Mouse (Mus musculus) midbrain, embryonic 15.5 days (tissue): ENCODE data around the gene Cdk14. TPM values are rescaled to one million over a fixed set of nuclear protein-coding genes. Genes with fewer than 3 reads are reported as not detected.
A peak's percentile ranks its signal among the peaks of the same experiment; 100 is the strongest.

Experiments used
- ATAC-seq: fragments of 200-750 bp; cut with Nextera tagmentation; replicated peaks from 2 replicates; pipeline ENCODE4 v1.8.0; 2017; ENCODE audit warnings: moderate TSS enrichment
- H3K27ac ChIP-seq: fragments of 300-500 bp; sonication (generic); 2 replicates; pipeline ENCODE4 v1.5.1; 2015; ENCODE audit warnings: mild to moderate bottlenecking, inconsistent platforms
- H3K27me3 ChIP-seq: fragments of 300-500 bp; sonication (generic); replicated peaks from 2 replicates; pipeline ENCODE4 v1.6.1; 2015; ENCODE audit warnings: inconsistent platforms
- H3K36me3 ChIP-seq: fragments of 300-500 bp; sonication (generic); replicated peaks from 2 replicates; pipeline ENCODE4 v1.6.1; 2015; ENCODE audit warnings: inconsistent platforms
- H3K4me1 ChIP-seq: fragments of 300-500 bp; sonication (generic); 2 replicates; pipeline ENCODE4 v1.6.1; 2015; ENCODE audit warnings: inconsistent platforms
- H3K4me2 ChIP-seq: fragments of 300-500 bp; sonication (generic); 2 replicates; pipeline ENCODE4 v1.6.1; 2015; ENCODE audit warnings: inconsistent platforms, mild to moderate bottlenecking, moderate library complexity
- H3K4me3 ChIP-seq: fragments of 300-500 bp; sonication (generic); 2 replicates; pipeline ENCODE4 v1.5.1; 2015; ENCODE audit warnings: mild to moderate bottlenecking, inconsistent platforms
- H3K9ac ChIP-seq: fragments of 300-500 bp; sonication (generic); 2 replicates; pipeline ENCODE4 v1.6.1; 2015; ENCODE audit warnings: mild to moderate bottlenecking, inconsistent platforms
- H3K9me3 ChIP-seq: fragments of 300-500 bp; sonication (generic); 2 replicates; pipeline ENCODE4 v1.6.1; 2016; ENCODE audit warnings: inconsistent platforms
- WGBS: fragments of 180-500 bp; shearing (Covaris S2); methylation state at CpG from one replicate; pipeline ENCODE4 v1.1.7; 2015; ENCODE audit warnings: mixed read lengths; 5-methylcytosine and 5-hydroxymethylcytosine counted together
- polyA plus RNA-seq: library from polyadenylated mRNA; unstranded; fragments of >200 nt; fragmentation: Nextera tagmentation; extraction: Ambion mirVana; gene quantifications from 2 replicates; pipeline ENCODE4 v1.2.1, GENCODE M21; 2015

Gene Cdk14
- polyA plus RNA-seq, 1 experiment from 2014 or later: 40.9 TPM

GRCm38 (mm10) chr5:5185987-5186742 is 233.9 kb downstream of the Cdk14 start:
- Histone ChIP-seq H3K36me3 (no peaks in the 10 kb centered on the region), H3K9ac (no peak overlapping the region), H3K9me3 (no peaks in the 10 kb centered on the region), H3K4me3 (no peak overlapping the region), H3K4me2 (no peak overlapping the region), H3K27ac (no peak overlapping the region), H3K4me1 (no peaks in the 10 kb centered on the region), H3K27me3 (no peaks in the 10 kb centered on the region)
- WGBS: 75% methylated on average over 3 of the region's 3 CpGs
- ATAC-seq: no peak

- Histone ChIP-seq H3K9me3 (no peaks in the 10 kb centered on the region), H3K4me1 (no peaks in the 10 kb centered on the region), H3K9ac (no peak overlapping the region), H3K27ac (no peak overlapping the region), H3K36me3 (no peaks in the 10 kb centered on the region), H3K4me3 (no peak overlapping the region), H3K4me2 (no peak overlapping the region), H3K27me3 (no peaks in the 10 kb centered on the region)
- ATAC-seq: no peak
Observed at GRCm38 (mm10) chr5:5185521-5185920, 234.6 kb downstream of the Cdk14 start.

GRCm38 (mm10) chr5:5180711-5181110 is 239.4 kb downstream of the Cdk14 start:
- Histone ChIP-seq H3K27me3 (no peaks in the 10 kb centered on the region), H3K9ac (no peak overlapping the region), H3K36me3 (no peaks in the 10 kb centered on the region), H3K27ac (no peak overlapping the region), H3K4me3 (no peak overlapping the region), H3K4me1 (no peaks in the 10 kb centered on the region), H3K4me2 (no peak overlapping the region), H3K9me3 (no peaks in the 10 kb centered on the region)
- ATAC-seq: 0 out of 2 replicates have a peak, but pooled peaks have one; percentile 24
- 84% methylated on average over 2 of the region's 2 CpGs for WGBS

- Histone ChIP-seq H3K4me2 (no peak overlapping the region), H3K9ac (no peak overlapping the region), H3K4me1 (no peaks in the 10 kb centered on the region), H3K36me3 (no peaks in the 10 kb centered on the region), H3K27me3 (no peaks in the 10 kb centered on the region), H3K9me3 (no peaks in the 10 kb centered on the region), H3K27ac (no peak overlapping the region), H3K4me3 (no peak overlapping the region)
- ATAC-seq: no peak
Observed at GRCm38 (mm10) chr5:5180311-5180710, 239.8 kb downstream of the Cdk14 start.

GRCm38 (mm10) chr5:5176052-5176451 is 244.1 kb downstream of the Cdk14 start:
- Histone ChIP-seq H3K9me3 (no peaks in the 10 kb centered on the region), H3K4me1 (no peaks in the 10 kb centered on the region), H3K27me3 (no peaks in the 10 kb centered on the region), H3K4me2 (no peak overlapping the region), H3K9ac (no peak overlapping the region), H3K36me3 (no peaks in the 10 kb centered on the region), H3K27ac (no peak overlapping the region), H3K4me3 (no peak overlapping the region)
- whole genome bisulfite sequencing: 68% methylated on average over 10 of the region's 10 CpGs
- no peak; the same call in 1 of the 2 replicates for ATAC-seq

- H3K27ac ChIP-seq: no peak overlapping the region
Observed at GRCm38 (mm10) chr5:5175611-5176010, 244.5 kb downstream of the Cdk14 start.

GRCm38 (mm10) chr5:5175090-5175489 is 245.0 kb downstream of the Cdk14 start:
- WGBS: 46% methylated on average over 1 of the region's 1 CpGs
- Histone ChIP-seq H3K27ac (no peak overlapping the region), H3K9me3 (no peaks in the 10 kb centered on the region), H3K4me2 (no peak overlapping the region), H3K4me1 (no peaks in the 10 kb centered on the region), H3K4me3 (no peak overlapping the region), H3K36me3 (no peaks in the 10 kb centered on the region), H3K27me3 (no peaks in the 10 kb centered on the region), H3K9ac (no peak overlapping the region)
- no peak for ATAC-seq

More at GRCm38 (mm10) chr5:5175611-5176010, 244.5 kb downstream of the Cdk14 start:
- no peaks in the 10 kb centered on the region for H3K9me3 ChIP-seq
- H3K4me1 ChIP-seq: no peaks in the 10 kb centered on the region
- no peak overlapping the region for H3K4me2 ChIP-seq
- H3K36me3 ChIP-seq: no peaks in the 10 kb centered on the region
- H3K4me3 ChIP-seq: no peak overlapping the region
- ATAC-seq: no peak
- H3K27me3 ChIP-seq: no peaks in the 10 kb centered on the region
- H3K9ac ChIP-seq: no peak overlapping the region
- WGBS: 77% methylated on average over 1 of the region's 1 CpGs

GRCm38 (mm10) chr5:5166086-5166485 is 254.0 kb downstream of the Cdk14 start:
- H3K4me2 ChIP-seq: no peak overlapping the region
- H3K4me1 ChIP-seq: 0 out of 2 replicates have a peak, but pooled peaks cover 4% of the 10 kb centered on the region
- 30% methylated on average over 2 of the region's 2 CpGs for WGBS
- no peak overlapping the region for H3K9ac ChIP-seq
- H3K4me3 ChIP-seq: no peak overlapping the region
- no peaks in the 10 kb centered on the region for H3K27me3 ChIP-seq
- no peaks in the 10 kb centered on the region for H3K9me3 ChIP-seq
- ATAC-seq: no peak
- H3K36me3 ChIP-seq: no peaks in the 10 kb centered on the region
- H3K27ac ChIP-seq: no peak overlapping the region

GRCm38 (mm10) chr5:5164326-5164725 is 255.8 kb downstream of the Cdk14 start:
- no peaks in the 10 kb centered on the region for H3K36me3 ChIP-seq
- H3K4me2 ChIP-seq: no peak overlapping the region
- no peaks in the 10 kb centered on the region for H3K27me3 ChIP-seq
- no peak overlapping the region for H3K4me3 ChIP-seq
- H3K9me3 ChIP-seq: no peaks in the 10 kb centered on the region
- no peak overlapping the region for H3K9ac ChIP-seq
- H3K27ac ChIP-seq: no peak overlapping the region
- 94% methylated on average over 5 of the region's 5 CpGs for WGBS
- 0 out of 2 replicates have a peak, but pooled peaks cover 4% of the 10 kb centered on the region for H3K4me1 ChIP-seq
- no peak for ATAC-seq

- no peaks in the 10 kb centered on the region for H3K9me3 ChIP-seq
Observed at GRCm38 (mm10) chr5:5163823-5164222, 256.3 kb downstream of the Cdk14 start.

GRCm38 (mm10) chr5:5159521-5159920 is 260.6 kb downstream of the Cdk14 start:
- no peak for ATAC-seq
- Histone ChIP-seq H3K27ac (no peak overlapping the region), H3K9me3 (no peaks in the 10 kb centered on the region), H3K9ac (no peak overlapping the region), H3K4me1 (no peaks in the 10 kb centered on the region), H3K27me3 (no peaks in the 10 kb centered on the region), H3K4me2 (no peak overlapping the region), H3K36me3 (no peaks in the 10 kb centered on the region), H3K4me3 (no peak overlapping the region)
- WGBS: 92% methylated on average over 1 of the region's 1 CpGs

More at GRCm38 (mm10) chr5:5163823-5164222, 256.3 kb downstream of the Cdk14 start:
- no peak overlapping the region for H3K27ac ChIP-seq
- 0 out of 2 replicates have a peak, but pooled peaks cover 4% of the 10 kb centered on the region for H3K4me1 ChIP-seq
- no peak overlapping the region for H3K4me2 ChIP-seq
- H3K27me3 ChIP-seq: no peaks in the 10 kb centered on the region
- WGBS: 87% methylated on average over 2 of the region's 2 CpGs
- no peaks in the 10 kb centered on the region for H3K36me3 ChIP-seq
- no peak overlapping the region for H3K9ac ChIP-seq
- no peak for ATAC-seq
- H3K4me3 ChIP-seq: no peak overlapping the region

GRCm38 (mm10) chr5:5139855-5140254 is 280.3 kb downstream of the Cdk14 start:
- Histone ChIP-seq H3K4me1 (no peaks in the 10 kb centered on the region), H3K4me2 (no peak overlapping the region), H3K36me3 (no peaks in the 10 kb centered on the region), H3K9ac (no peak overlapping the region), H3K27me3 (no peaks in the 10 kb centered on the region), H3K9me3 (no peaks in the 10 kb centered on the region), H3K4me3 (no peak overlapping the region), H3K27ac (no peak overlapping the region)
- WGBS: 85% methylated on average over 5 of the region's 5 CpGs
- no peak for ATAC-seq

- H3K4me1 ChIP-seq: no peaks in the 10 kb centered on the region
- 74% methylated on average over 13 of the region's 13 CpGs for WGBS
- H3K27me3 ChIP-seq: no peaks in the 10 kb centered on the region
- H3K4me2 ChIP-seq: no peak overlapping the region
- no peaks in the 10 kb centered on the region for H3K36me3 ChIP-seq
- H3K9ac ChIP-seq: no peak overlapping the region
- H3K9me3 ChIP-seq: no peaks in the 10 kb centered on the region
- no peak overlapping the region for H3K27ac ChIP-seq
- no peak overlapping the region for H3K4me3 ChIP-seq
- no peak for ATAC-seq
Observed at GRCm38 (mm10) chr5:5134905-5135511, 285.1 kb downstream of the Cdk14 start.
